Mouse (Mus musculus) hindbrain, embryonic 11.5 days (tissue): ENCODE measurements at regions not wholly inside any gene's neighbourhood (a gene's known extent, or its start where the extent isn't known, plus 50 kb on each side); places are given as distances from the start of the nearest gene placed in this dataset.

ENCODE experiments used
- ATAC-seq: fragments of 200-750 bp; cut with Nextera tagmentation; 2 replicates; pipeline ENCODE4 v1.8.0; 2017; ENCODE audit warnings: mild to moderate bottlenecking, moderate TSS enrichment, moderate library complexity; ENCODE audit not compliant: low FRiP score
- DNase-seq: peaks from one replicate; pipeline ENCODE4 v3.0.0-alpha.2; 2015; ENCODE audit warnings: low spot score
- H3K27ac ChIP-seq: fragments of 300-500 bp; sonication (generic); 2 replicates; pipeline ENCODE4 v1.5.1; 2014; ENCODE audit warnings: mild to moderate bottlenecking, low read depth, low read length
- H3K27me3 ChIP-seq: fragments of 300-500 bp; sonication (generic); 2 replicates; pipeline ENCODE4 v1.6.1; 2014; ENCODE audit warnings: mild to moderate bottlenecking, low read length, moderate library complexity, mixed read lengths; ENCODE audit not compliant: control insufficient read depth, insufficient read depth
- H3K36me3 ChIP-seq: fragments of 300-500 bp; sonication (generic); 2 replicates; pipeline ENCODE4 v1.6.1; 2014; ENCODE audit warnings: mild to moderate bottlenecking, low read length, moderate library complexity, mixed read lengths; ENCODE audit not compliant: control insufficient read depth, insufficient read depth
- H3K4me1 ChIP-seq: fragments of 300-500 bp; sonication (generic); replicated peaks from 2 replicates; pipeline ENCODE4 v1.6.1; 2014; ENCODE audit warnings: low read length, mixed read lengths; ENCODE audit not compliant: control insufficient read depth, insufficient read depth
- H3K4me2 ChIP-seq: fragments of 300-500 bp; sonication (generic); replicated peaks from 2 replicates; pipeline ENCODE4 v1.6.1; 2014; ENCODE audit warnings: mild to moderate bottlenecking, low read depth, low read length
- H3K4me3 ChIP-seq: fragments of 300-500 bp; sonication (generic); 2 replicates; pipeline ENCODE4 v1.5.1; 2014; ENCODE audit warnings: low read depth, low read length
- H3K9ac ChIP-seq: fragments of 300-500 bp; sonication (generic); 2 replicates; pipeline ENCODE4 v1.6.1; 2014; ENCODE audit warnings: low read depth, low read length
- H3K9me3 ChIP-seq: fragments of 300-500 bp; sonication (generic); 2 replicates; pipeline ENCODE4 v1.6.1; 2016; ENCODE audit warnings: low read length; ENCODE audit not compliant: control insufficient read depth
- WGBS: fragments of 180-500 bp; shearing (Covaris S2); extraction: QIAGEN DNeasy Blood & Tissue Kit; methylation state at CpG from one replicate; pipeline ENCODE4 v1.1.7; 2014; 5-methylcytosine and 5-hydroxymethylcytosine counted together

GRCm38 (mm10) chr12:35736427-35736826 lies 189.0 kb upstream of the Agr3 start:
- no peak for ATAC-seq

GRCm38 (mm10) chr12:35735002-35735401 lies 190.4 kb upstream of the Agr3 start:
- no peaks in the 10 kb centered on the region for H3K27me3 ChIP-seq
- no peaks in the 10 kb centered on the region for H3K9me3 ChIP-seq
- H3K4me3 ChIP-seq, result no peak overlapping the region
- DNase-seq, result no peak
- ATAC-seq, result no peak
- H3K4me2 ChIP-seq, result no peak overlapping the region
- no peak overlapping the region for H3K27ac ChIP-seq
- H3K36me3 ChIP-seq, result no peaks in the 10 kb centered on the region
- WGBS, result 72% methylated on average over 2 of the region's 2 CpGs
- H3K9ac ChIP-seq, result no peak overlapping the region
- H3K4me1 ChIP-seq, result no peaks in the 10 kb centered on the region

More at GRCm38 (mm10) chr12:35736427-35736826, 189.0 kb upstream of the Agr3 start:
- Histone ChIP-seq H3K9me3 (no peaks in the 10 kb centered on the region), H3K4me2 (no peak overlapping the region), H3K9ac (no peak overlapping the region), H3K4me1 (no peaks in the 10 kb centered on the region), H3K4me3 (no peak overlapping the region), H3K36me3 (no peaks in the 10 kb centered on the region), H3K27ac (no peak overlapping the region), H3K27me3 (no peaks in the 10 kb centered on the region)
- no peak for DNase-seq
- 76% methylated on average over 2 of the region's 2 CpGs for WGBS

DNA sequence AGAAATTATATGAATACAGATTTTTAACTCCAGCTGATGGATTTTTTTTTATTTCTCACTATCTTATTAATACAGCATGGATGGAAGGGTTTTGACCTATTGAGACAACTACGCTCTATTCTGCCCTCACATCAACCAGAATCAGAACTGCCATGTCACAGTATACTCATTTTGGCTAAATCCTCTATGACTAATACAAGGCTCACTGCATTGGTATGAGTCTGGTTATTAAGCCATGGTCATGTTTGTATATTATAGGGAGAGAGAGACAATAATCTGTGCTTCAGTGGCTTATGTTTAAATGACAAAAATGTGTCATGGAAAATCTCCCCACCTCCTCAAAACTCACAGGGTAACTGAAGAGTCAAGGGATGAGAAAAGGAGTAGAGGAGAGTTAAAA lies 191.0 kb upstream of the Agr3 start:
- no peak overlapping the region for H3K9ac ChIP-seq

GRCm38 (mm10) chr12:35733580-35733979 lies 191.8 kb upstream of the Agr3 start:
- Histone ChIP-seq H3K27ac (no peak overlapping the region), H3K9ac (no peak overlapping the region), H3K4me2 (no peak overlapping the region), H3K4me1 (no peaks in the 10 kb centered on the region), H3K36me3 (no peaks in the 10 kb centered on the region), H3K4me3 (no peak overlapping the region), H3K9me3 (no peaks in the 10 kb centered on the region), H3K27me3 (no peaks in the 10 kb centered on the region)
- 86% methylated on average over 2 of the region's 2 CpGs for WGBS
- DNase-seq, result no peak
- ATAC-seq, result no peak

More for the DNA sequence above, 191.0 kb upstream of the Agr3 start:
- no peak overlapping the region for H3K4me3 ChIP-seq
- H3K36me3 ChIP-seq, result no peaks in the 10 kb centered on the region
- ATAC-seq, result no peak
- 97% methylated on average over 1 of the region's 1 CpGs for WGBS
- DNase-seq, result no peak
- no peak overlapping the region for H3K4me2 ChIP-seq
- H3K4me1 ChIP-seq, result no peaks in the 10 kb centered on the region
- no peaks in the 10 kb centered on the region for H3K9me3 ChIP-seq
- no peak overlapping the region for H3K27ac ChIP-seq
- H3K27me3 ChIP-seq, result no peaks in the 10 kb centered on the region

DNA sequence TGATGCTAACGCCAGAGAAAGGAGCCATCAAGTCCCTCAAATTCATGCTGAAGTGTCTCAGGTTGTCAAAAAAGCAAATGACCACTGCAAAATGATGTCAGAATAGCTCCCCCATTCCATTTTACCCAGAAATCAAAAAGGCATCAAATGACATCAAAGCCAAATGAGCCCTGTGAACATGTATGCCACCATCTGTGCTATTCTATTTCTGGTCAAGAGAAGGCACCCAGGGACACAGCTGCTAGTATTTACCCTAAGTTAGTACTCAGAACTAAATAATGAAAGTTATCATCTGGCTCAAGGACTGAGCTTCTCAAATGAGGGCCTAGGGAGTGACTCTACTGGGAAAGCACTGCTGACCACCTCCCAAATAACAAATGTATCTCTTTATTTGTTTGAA lies 191.1 kb upstream of the Ahr start:
- no peak for ATAC-seq
- no peak for DNase-seq
- Histone ChIP-seq H3K27ac (no peak overlapping the region), H3K4me2 (no peak overlapping the region), H3K4me1 (no peaks in the 10 kb centered on the region), H3K36me3 (no peaks in the 10 kb centered on the region), H3K9me3 (no peaks in the 10 kb centered on the region), H3K4me3 (no peak overlapping the region), H3K9ac (no peak overlapping the region), H3K27me3 (no peaks in the 10 kb centered on the region)
- 86% methylated on average over 1 of the region's 1 CpGs for WGBS

GRCm38 (mm10) chr12:35724132-35724531 lies 189.3 kb upstream of the Ahr start:
- H3K4me1 ChIP-seq, result no peaks in the 10 kb centered on the region
- no peak overlapping the region for H3K27ac ChIP-seq
- H3K9me3 ChIP-seq, result no peaks in the 10 kb centered on the region
- H3K27me3 ChIP-seq, result no peaks in the 10 kb centered on the region
- H3K36me3 ChIP-seq, result no peaks in the 10 kb centered on the region
- no peak overlapping the region for H3K4me2 ChIP-seq
- H3K9ac ChIP-seq, result no peak overlapping the region
- H3K4me3 ChIP-seq, result no peak overlapping the region
- WGBS, result 91% methylated on average over 4 of the region's 4 CpGs
- DNase-seq (no peak), ATAC-seq (no peak)

DNA sequence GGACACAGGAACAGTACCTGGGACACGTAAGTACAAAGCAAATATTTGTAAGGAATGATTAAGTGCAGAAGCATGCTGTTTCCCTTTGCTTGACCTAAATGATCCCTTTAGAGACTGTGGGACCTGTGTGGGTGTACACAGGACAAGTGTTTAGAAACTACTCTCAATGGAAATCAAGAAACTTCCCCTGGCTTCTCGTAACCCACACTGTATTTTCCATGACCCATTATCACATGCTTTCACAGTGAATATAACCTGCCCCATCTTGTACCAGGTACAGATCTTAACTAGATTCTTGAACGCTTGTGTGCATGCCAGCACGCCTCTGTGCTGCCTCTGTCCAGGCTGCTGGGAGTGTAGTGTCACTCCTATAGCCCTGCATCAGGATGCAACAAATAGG lies 177.8 kb upstream of the Ahr start:
- H3K4me2 ChIP-seq, result no peak overlapping the region
- no peaks in the 10 kb centered on the region for H3K9me3 ChIP-seq
- no peaks in the 10 kb centered on the region for H3K4me1 ChIP-seq
- no peaks in the 10 kb centered on the region for H3K27me3 ChIP-seq
- ATAC-seq (no peak), DNase-seq (no peak)
- no peak overlapping the region for H3K27ac ChIP-seq
- H3K36me3 ChIP-seq, result no peaks in the 10 kb centered on the region
- WGBS, result 87% methylated on average over 4 of the region's 4 CpGs
- H3K4me3 ChIP-seq, result no peak overlapping the region
- no peak overlapping the region for H3K9ac ChIP-seq

GRCm38 (mm10) chr12:35711549-35712070 lies 176.8 kb upstream of the Ahr start:
- no peaks in the 10 kb centered on the region for H3K4me1 ChIP-seq
- no peak overlapping the region for H3K27ac ChIP-seq
- no peaks in the 10 kb centered on the region for H3K36me3 ChIP-seq
- H3K4me2 ChIP-seq, result no peak overlapping the region
- DNase-seq, result no peak
- ATAC-seq, result no peak
- no peaks in the 10 kb centered on the region for H3K27me3 ChIP-seq
- no peak overlapping the region for H3K4me3 ChIP-seq
- WGBS, result 92% methylated on average over 6 of the region's 6 CpGs
- no peak overlapping the region for H3K9ac ChIP-seq
- H3K9me3 ChIP-seq, result no peaks in the 10 kb centered on the region

DNA sequence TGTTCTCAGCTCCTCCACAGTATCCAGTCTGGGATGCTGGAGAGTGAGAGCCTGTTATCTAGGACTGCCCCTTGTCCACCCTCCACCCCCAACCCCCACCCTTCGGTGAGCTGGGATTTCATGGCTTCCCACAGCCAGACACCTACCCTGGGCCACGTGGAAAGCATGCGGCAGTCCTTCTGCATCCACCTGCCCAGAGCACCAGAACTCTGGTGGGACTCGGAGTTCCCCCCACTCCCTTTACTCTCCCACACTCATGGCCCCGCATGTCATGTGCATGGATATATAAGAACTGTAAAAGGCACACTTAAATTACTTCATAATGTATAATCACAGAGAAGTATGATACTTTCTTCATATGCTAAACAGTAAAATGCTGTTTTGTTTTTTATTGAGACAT lies 175.5 kb upstream of the Ahr start:
- no peaks in the 10 kb centered on the region for H3K36me3 ChIP-seq
- ATAC-seq, result no peak

More for the DNA sequence above, 175.5 kb upstream of the Ahr start:
- H3K27me3 ChIP-seq, result no peaks in the 10 kb centered on the region
- DNase-seq, result no peak
- no peak overlapping the region for H3K4me2 ChIP-seq
- no peak overlapping the region for H3K4me3 ChIP-seq
- H3K9ac ChIP-seq, result no peak overlapping the region
- H3K9me3 ChIP-seq, result no peaks in the 10 kb centered on the region
- H3K4me1 ChIP-seq, result no peaks in the 10 kb centered on the region
- H3K27ac ChIP-seq, result no peak overlapping the region
- WGBS, result 74% methylated on average over 5 of the region's 5 CpGs
